Mouse (Mus musculus): ENCODE data around the gene Olfr49.

DNA sequence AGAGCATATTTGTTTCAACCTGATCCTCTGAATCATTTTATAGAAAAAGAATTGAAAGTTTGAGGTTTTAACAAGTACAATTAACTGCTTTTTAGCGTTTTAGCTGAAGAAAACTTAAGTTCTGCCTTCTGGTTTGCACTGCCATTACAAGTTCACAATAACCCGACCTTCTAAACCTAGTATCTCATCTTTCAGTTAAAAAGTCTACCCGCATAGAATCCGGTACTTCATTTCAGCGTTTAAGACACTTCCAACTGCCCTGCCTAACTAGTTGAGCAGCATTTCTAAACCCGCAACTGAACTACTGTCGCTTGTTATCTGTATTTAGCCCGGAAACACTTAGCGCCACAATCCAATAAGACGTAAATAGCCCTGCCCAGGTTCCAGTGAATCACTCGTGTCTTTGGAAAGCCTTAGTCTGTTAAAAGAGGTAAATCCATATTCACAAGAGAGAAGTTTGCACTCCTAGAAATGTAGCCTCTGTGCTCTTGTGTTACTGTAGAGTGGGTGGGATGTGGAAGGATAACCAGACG is 30.0 kb downstream of the Olfr49 start:
- TF ChIP-seq CTCF (IDR thresholded peaks at IDR 0.05; ENCODE audit: extremely low read depth, insufficient read length, insufficient replicate concordance, low read depth, low read length) (no peak), POLR2A (IDR thresholded peaks at IDR 0.05; ENCODE audit: low read depth, low read length) (no peak)

All from small intestine, adult 2 months (tissue).